In genomic region chr8:88626940-88627264, GRCm38 (mm10) we compare ENCODE assay signal across 8 mouse cellular contexts. TPM values are rescaled to one million over a fixed set of nuclear protein-coding genes. Genes with fewer than 3 reads are reported as not detected.
DNase-seq lines count a peak whose midpoint lies in the region; ATAC-seq lines count a peak whose summit lies in the region.

No protein-coding gene starts in this region.

- no peaks in the 10 kb centered on the region for H3K9me3 ChIP-seq in kidney, embryonic 16.5 days (ENCODE audit: low read length)
- no peaks in the 10 kb centered on the region for H3K9me3 ChIP-seq in embryonic facial prominence, embryonic 15.5 days (replicated peaks)
- H3K9me3 ChIP-seq in intestine, embryonic 15.5 days: no peaks in the 10 kb centered on the region

- H3K9ac ChIP-seq in kidney, embryonic 16.5 days (replicated peaks; ENCODE audit: low read length): peak overlapping the region; percentile 81
- peak overlapping the region; percentile 39 for H3K9ac ChIP-seq in embryonic facial prominence, embryonic 15.5 days
- H3K9ac ChIP-seq in intestine, embryonic 15.5 days: peak overlapping the region; percentile 66

- ATAC-seq in kidney, embryonic 16.5 days (ENCODE audit: low FRiP score, low TSS enrichment): no peak
- ATAC-seq in embryonic facial prominence, embryonic 15.5 days (ENCODE audit: insufficient number of reproducible peaks, low FRiP score, low TSS enrichment, low read depth): no peak
- ATAC-seq in intestine, embryonic 15.5 days: no peak

- no peak overlapping the region for H3K27ac ChIP-seq in kidney, embryonic 16.5 days (ENCODE audit: low read length)
- peak overlapping the region; percentile 58; the same call in 1 of the 2 replicates for H3K27ac ChIP-seq in embryonic facial prominence, embryonic 15.5 days (replicated peaks)
- no peak overlapping the region for H3K27ac ChIP-seq in intestine, embryonic 15.5 days

- H3K27me3 ChIP-seq in kidney, embryonic 16.5 days (ENCODE audit: insufficient read depth, low read length): peaks cover 8% of the 10 kb centered on the region; the same call in 1 of the 2 replicates
- H3K27me3 ChIP-seq in embryonic facial prominence, embryonic 15.5 days: peaks cover 20% of the 10 kb centered on the region
- peaks cover 23% of the 10 kb centered on the region for H3K27me3 ChIP-seq in intestine, embryonic 15.5 days (replicated peaks)

- peaks cover 13% of the 10 kb centered on the region; the same call in 1 of the 2 replicates for H3K4me1 ChIP-seq in kidney, embryonic 16.5 days (ENCODE audit: insufficient read depth, low read length)
- peaks cover 18% of the 10 kb centered on the region for H3K4me1 ChIP-seq in embryonic facial prominence, embryonic 15.5 days
- H3K4me1 ChIP-seq in intestine, embryonic 15.5 days (replicated peaks): peaks cover 9% of the 10 kb centered on the region; the same call in 1 of the 2 replicates

- 13% methylated on average over 19 of the region's 19 CpGs for WGBS in kidney, embryonic 16.5 days
- WGBS in embryonic facial prominence, embryonic 15.5 days: 10% methylated on average over 19 of the region's 19 CpGs
- WGBS in intestine, embryonic 15.5 days: 17% methylated on average over 19 of the region's 19 CpGs

- H3K4me2 ChIP-seq in kidney, embryonic 16.5 days (replicated peaks; ENCODE audit: low read depth, low read length): peak overlapping the region; percentile 89
- peak overlapping the region; percentile 80 for H3K4me2 ChIP-seq in embryonic facial prominence, embryonic 15.5 days (replicated peaks)
- H3K4me2 ChIP-seq in intestine, embryonic 15.5 days (replicated peaks): peak overlapping the region; percentile 96

- H3K4me3 ChIP-seq in kidney, embryonic 16.5 days (ENCODE audit: low read length): peak overlapping the region; percentile 55
- peak overlapping the region; percentile 59 for H3K4me3 ChIP-seq in embryonic facial prominence, embryonic 15.5 days (replicated peaks)
- H3K4me3 ChIP-seq in intestine, embryonic 15.5 days (replicated peaks): peak overlapping the region; percentile 51

- H3K36me3 ChIP-seq in kidney, embryonic 16.5 days (ENCODE audit: insufficient read depth, low read length): no peaks in the 10 kb centered on the region
- no peaks in the 10 kb centered on the region for H3K36me3 ChIP-seq in embryonic facial prominence, embryonic 15.5 days
- no peaks in the 10 kb centered on the region for H3K36me3 ChIP-seq in intestine, embryonic 15.5 days

- DNase-seq in kidney, adult 9 months: no peak
- DNase-seq in neural tube, embryonic 10.5 days (ENCODE audit: extremely low spot score, low spot score): peak; percentile 69
- DNase-seq in frontal cortex, adult 2 months (ENCODE audit: extremely low spot score in 1 of 2, low spot score in 1 of 2): no peak
- DNase-seq in urinary bladder, adult 2 months (ENCODE audit: low spot score): no peak
- no peak for DNase-seq in urinary bladder, adult 18-20 months (ENCODE audit: low spot score in 2 of 2)

RNA-seq across cellular contexts. Expression of gene Snx20, which starts 9.0 kb away (rescaled TPM):
- 1.9 TPM in 2 replicates for polyA plus RNA-seq in kidney, embryonic 16.5 days (2015; fragmentation: Nextera tagmentation; extraction: Ambion mirVana)
- polyA plus RNA-seq in embryonic facial prominence, embryonic 15.5 days (2015; fragmentation: Nextera tagmentation; extraction: Ambion mirVana): 3.2 and 3.4 TPM in 2 replicates
- 5.1 and 5.6 TPM in 2 replicates for polyA plus RNA-seq in intestine, embryonic 15.5 days (2015; fragmentation: Nextera tagmentation; extraction: Ambion mirVana)
- polyA plus RNA-seq in frontal cortex, adult 2 months (2012; rRNA removed): 1.2 and 1.3 TPM in 2 replicates
- 3.0 TPM in 2 replicates for polyA plus RNA-seq in urinary bladder, adult 2 months (2012; rRNA removed)

RNA-seq across cellular contexts. Expression of gene Nod2, which starts 20.2 kb away (rescaled TPM):
- 0.32 and 0.37 TPM in 2 replicates for polyA plus RNA-seq in kidney, embryonic 16.5 days (2015; fragmentation: Nextera tagmentation; extraction: Ambion mirVana)
- polyA plus RNA-seq in embryonic facial prominence, embryonic 15.5 days (2015; fragmentation: Nextera tagmentation; extraction: Ambion mirVana): 0.55 and 0.64 TPM in 2 replicates
- polyA plus RNA-seq in intestine, embryonic 15.5 days (2015; fragmentation: Nextera tagmentation; extraction: Ambion mirVana): 0.15 and 0.19 TPM in 2 replicates
- polyA plus RNA-seq in frontal cortex, adult 2 months (2012; rRNA removed): 0.17 and 0.18 TPM in 2 replicates
- 0.47 and 0.52 TPM in 2 replicates for polyA plus RNA-seq in urinary bladder, adult 2 months (2012; rRNA removed)
